Mouse (Mus musculus): ENCODE measurements around the gene Zfp37.
A peak's percentile ranks its signal among the peaks of the same experiment; 100 is the strongest.
"Not testable (repeated sequence)": the region's sequence is repeated elsewhere in the genome, so short reads cannot be mapped to it uniquely, and the experiment has no call there.

The Zfp37 gene

GRCm38 (mm10) chr4:62208696-62209380, 22.0 kb downstream of the Zfp37 start:
- no peak for DNase-seq

DNA sequence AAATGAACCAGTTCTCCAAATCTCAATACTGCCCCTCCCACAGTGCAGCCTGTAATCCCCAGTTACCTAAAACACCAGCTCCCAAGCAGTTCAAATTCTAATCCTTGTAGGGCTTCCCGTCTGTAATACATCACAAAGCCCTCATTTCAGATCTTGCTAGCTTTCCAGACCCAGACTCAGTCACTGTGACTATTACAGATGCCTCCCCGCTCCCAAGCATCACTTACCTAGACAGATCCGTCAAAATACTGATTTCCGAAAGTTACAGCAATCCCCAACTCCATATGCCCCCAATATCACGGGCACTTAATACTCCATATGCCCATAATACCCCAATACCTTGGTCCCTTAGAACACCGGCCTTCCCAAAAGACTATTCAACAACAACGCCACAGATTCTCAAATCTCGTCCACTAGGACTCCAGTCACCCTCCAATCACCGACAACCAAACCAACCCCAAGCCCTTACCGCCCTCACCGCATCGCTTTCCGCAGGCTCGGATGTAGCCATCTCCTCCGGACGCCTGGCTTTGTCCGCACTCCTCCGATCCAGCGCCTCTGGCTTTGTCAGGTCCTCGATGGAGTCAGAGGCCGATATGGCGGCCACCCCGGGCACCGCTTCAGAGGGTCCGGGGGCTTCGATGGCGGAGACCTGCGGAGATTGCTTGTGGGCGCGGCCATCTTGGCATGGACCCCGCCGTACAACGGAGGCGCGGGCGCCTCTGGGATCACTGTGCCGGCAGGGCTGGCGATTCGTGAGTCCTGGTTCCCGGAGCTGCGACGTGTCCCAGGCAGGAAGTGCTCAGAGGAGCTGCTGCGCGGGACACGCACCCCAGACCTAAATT, 22.8 kb downstream of the Zfp37 start:
- peak; percentile 71 for DNase-seq

DNA sequence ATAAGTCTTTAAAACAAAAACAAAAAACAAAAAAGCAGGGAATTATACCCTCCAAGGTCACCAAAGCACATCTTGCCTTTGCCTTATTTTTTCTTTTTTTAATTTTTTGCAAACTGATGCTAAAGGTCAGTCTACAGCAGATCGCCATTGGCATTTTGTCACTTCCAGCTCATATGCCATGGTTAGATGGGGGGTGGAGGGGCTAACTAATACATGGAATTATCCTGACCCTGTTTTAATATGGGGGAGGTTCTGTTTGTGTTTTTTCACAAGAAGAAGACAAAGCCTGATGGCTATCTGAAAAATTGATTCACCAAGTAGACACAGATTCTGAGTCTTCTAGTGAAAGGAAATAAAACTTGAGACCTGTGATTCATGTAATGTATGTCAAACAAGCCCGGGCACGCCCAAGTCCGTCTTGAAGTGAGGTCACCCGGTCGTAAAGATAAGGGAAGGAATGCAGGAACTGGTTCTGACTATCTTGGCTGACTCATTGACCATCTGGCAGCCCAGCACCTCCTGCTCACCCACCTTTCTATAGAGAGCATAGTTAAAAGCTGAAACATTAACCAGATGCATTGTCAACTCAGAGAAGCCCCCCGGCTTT, 30.8 kb downstream of the Zfp37 start:
- peak; percentile 10 for DNase-seq

DNA sequence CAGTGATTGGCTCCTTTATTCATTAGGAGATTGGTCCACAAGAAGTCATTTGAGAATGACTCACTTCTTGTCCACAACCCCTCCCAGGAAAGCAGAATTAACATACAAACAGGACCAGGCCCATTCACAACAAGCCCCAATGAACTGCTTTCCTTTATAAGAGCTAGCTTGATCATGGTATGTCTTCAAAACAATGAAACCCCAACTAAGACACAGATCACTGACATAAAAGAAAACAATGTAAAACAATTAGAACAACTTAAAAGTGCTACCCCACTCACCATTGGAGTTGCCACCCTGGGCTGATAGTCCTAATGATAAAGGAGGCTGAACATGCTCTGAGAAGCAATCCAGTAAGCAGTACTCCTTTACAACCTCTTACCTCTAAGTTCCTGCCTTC, 42.1 kb downstream of the Zfp37 start:
- DNase-seq = no peak

GRCm38 (mm10) chr4:62177282-62177681, 53.6 kb downstream of the Zfp37 start:
- peak; percentile 17 for DNase-seq

DNA sequence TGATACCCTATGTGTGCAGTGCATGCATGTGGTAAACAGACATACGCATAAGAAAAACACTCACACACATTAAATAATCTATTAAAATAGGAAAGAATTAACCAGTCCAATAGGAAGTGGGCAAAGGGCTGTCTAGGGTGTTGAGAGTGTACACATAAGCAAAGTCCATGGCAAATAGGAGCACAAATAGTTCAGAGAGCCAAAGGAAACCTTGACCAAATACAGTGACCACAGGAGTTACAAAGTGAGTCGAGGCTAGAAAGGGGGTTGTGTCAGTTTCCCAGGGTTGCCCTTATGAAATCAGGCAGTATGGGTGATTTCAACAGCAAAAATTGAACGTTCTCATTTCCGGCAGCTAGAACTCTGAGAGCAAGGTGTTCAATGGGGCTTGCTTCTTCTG, 56.4 kb downstream of the Zfp37 start:
- DNase-seq = no peak

DNA sequence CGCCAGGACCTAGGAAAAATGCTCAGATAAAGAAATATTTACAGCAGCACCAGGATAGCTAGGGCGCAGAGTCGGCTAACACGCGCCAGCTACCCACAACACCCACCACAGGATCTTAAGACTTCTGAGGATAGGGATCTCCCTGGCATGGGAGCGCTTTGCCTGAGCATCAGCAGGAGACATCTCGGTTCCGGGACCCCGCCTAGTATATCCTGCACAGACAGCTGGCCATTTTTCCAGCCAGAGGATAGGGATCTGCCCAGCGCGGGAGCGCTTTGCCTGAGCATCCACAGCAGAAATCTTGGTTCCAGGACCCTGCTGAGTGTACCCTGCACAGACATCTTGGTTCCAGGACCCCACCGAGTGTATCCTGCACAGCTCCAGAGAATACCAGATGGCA, 63.2 kb downstream of the Zfp37 start:
- not testable (repeated sequence) for DNase-seq

DNA sequence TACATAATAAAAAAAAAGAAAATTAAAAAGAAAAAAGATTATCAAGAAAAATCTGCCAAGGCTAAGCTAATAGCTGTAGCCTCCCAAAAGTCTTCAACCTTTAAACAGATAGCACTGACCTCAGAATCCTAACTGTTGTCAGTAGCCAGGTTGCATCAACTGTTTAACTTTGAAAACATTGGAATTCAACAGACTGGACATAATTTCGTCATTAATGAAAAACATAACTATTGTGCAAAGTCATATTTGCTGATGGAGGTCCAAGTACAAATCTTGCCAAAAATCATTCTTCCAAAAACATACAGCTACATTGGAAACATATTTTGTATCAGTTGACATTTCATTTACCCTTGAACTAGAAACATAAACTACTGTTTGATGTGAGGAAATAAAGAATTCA, 72.4 kb downstream of the Zfp37 start:
- DNase-seq = no peak

DNA sequence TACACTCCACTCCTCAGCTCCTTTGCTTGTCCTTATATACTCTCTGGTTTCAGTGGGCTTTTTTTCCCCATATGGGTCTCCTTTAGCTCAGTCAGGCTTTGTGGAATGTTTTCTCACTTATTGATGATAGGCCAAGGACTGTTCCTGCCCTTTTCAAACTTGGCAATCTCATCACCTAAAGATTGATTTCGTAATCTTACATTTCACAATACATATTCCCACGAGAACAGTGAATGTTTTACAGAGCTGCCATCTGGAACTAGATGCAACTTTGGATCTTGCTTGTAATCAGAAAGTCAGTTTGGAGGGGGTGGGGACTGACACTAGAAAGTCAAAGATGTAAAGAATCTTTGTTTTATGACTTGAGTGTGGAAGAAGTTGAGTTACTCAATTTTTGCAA, 80.0 kb downstream of the Zfp37 start, which contains the start of gene Mup21:
Gene Mup21 (minus strand): TSS at position 53 of the 400 bp plus-strand sequence.
- no peak for DNase-seq

Measured in liver (tissue).